Mouse (Mus musculus): ENCODE measurements at regions not wholly inside any gene's neighbourhood (a gene's known extent, or its start where the extent isn't known, plus 50 kb on each side); places are given as distances from the start of the nearest gene placed in this dataset.

GRCm38 (mm10) chr8:30797341-30797740 lies 2631.2 kb upstream of the 5930422O12Rik start:
- in situ Hi-C loops (cut with MboI, MseI): no loop called here

GRCm38 (mm10) chr8:30817028-30817427 lies 2611.5 kb upstream of the 5930422O12Rik start:
- in situ Hi-C loops (cut with MboI, MseI): no loop called here

- in situ Hi-C loops (cut with MboI, MseI): no loop called here
Measured at GRCm38 (mm10) chr8:30822835-30823587, 2605.5 kb upstream of the 5930422O12Rik start.

- in situ Hi-C loops (cut with MboI, MseI): no loop called here
Measured at GRCm38 (mm10) chr8:30823588-30823938, 2604.9 kb upstream of the 5930422O12Rik start.

GRCm38 (mm10) chr8:30826021-30826420 lies 2602.5 kb upstream of the 5930422O12Rik start:
- in situ Hi-C loops (cut with MboI, MseI): no loop called here

GRCm38 (mm10) chr8:30838056-30838455 lies 2590.5 kb upstream of the 5930422O12Rik start:
- in situ Hi-C loops (cut with MboI, MseI): no loop called here

- in situ Hi-C loops (cut with MboI, MseI): no loop called here
Measured at GRCm38 (mm10) chr8:30840064-30840463, 2588.4 kb upstream of the 5930422O12Rik start.

GRCm38 (mm10) chr8:30863017-30863416 lies 2565.5 kb upstream of the 5930422O12Rik start:
- in situ Hi-C loops (cut with MboI, MseI): no loop called here

- in situ Hi-C loops (cut with MboI, MseI): no loop called here
Measured at GRCm38 (mm10) chr8:30906044-30906695, 2522.3 kb upstream of the 5930422O12Rik start.

GRCm38 (mm10) chr8:30913664-30914063 lies 2514.8 kb upstream of the 5930422O12Rik start:
- in situ Hi-C loops (cut with MboI, MseI): no loop called here

GRCm38 (mm10) chr8:30915127-30915526 lies 2513.4 kb upstream of the 5930422O12Rik start:
- in situ Hi-C loops (cut with MboI, MseI): no loop called here

- in situ Hi-C loops (cut with MboI, MseI): no loop called here
Measured at GRCm38 (mm10) chr8:30915601-30916171, 2512.8 kb upstream of the 5930422O12Rik start.

- in situ Hi-C loops (cut with MboI, MseI): no loop called here
Measured at GRCm38 (mm10) chr8:30916184-30916751, 2512.2 kb upstream of the 5930422O12Rik start.

- in situ Hi-C loops (cut with MboI, MseI): no loop called here
Measured at GRCm38 (mm10) chr8:30921451-30921850, 2507.1 kb upstream of the 5930422O12Rik start.

- in situ Hi-C loops (cut with MboI, MseI): no loop called here
Measured at GRCm38 (mm10) chr8:30923301-30924159, 2505.0 kb upstream of the 5930422O12Rik start.

GRCm38 (mm10) chr8:30924160-30924534 lies 2504.4 kb upstream of the 5930422O12Rik start:
- in situ Hi-C loops (cut with MboI, MseI): no loop called here

GRCm38 (mm10) chr8:30924656-30925055 lies 2503.9 kb upstream of the 5930422O12Rik start:
- in situ Hi-C loops (cut with MboI, MseI): no loop called here

- in situ Hi-C loops (cut with MboI, MseI): no loop called here
Measured at GRCm38 (mm10) chr8:30937449-30938075, 2490.9 kb upstream of the 5930422O12Rik start.

GRCm38 (mm10) chr8:30940901-30941300 lies 2487.6 kb upstream of the 5930422O12Rik start:
- in situ Hi-C loops (cut with MboI, MseI): loop anchor here (10.0 kb wide), 1 partner anchor 1434 kb away; no protein-coding TSS in a partner anchor

- in situ Hi-C loops (cut with MboI, MseI): loop anchor here (10.0 kb wide), 1 partner anchor 1433 kb away; no protein-coding TSS in a partner anchor
Measured at GRCm38 (mm10) chr8:30941511-30942175, 2486.9 kb upstream of the 5930422O12Rik start.

Data from T-helper 1 cell (primary cell).